Mouse (Mus musculus) regulatory T cell (primary cell): ENCODE data around the gene Xaf1.
"Not testable (repeated sequence)": the region's sequence is repeated elsewhere in the genome, so short reads cannot be mapped to it uniquely, and the experiment has no call there.

Source experiments
- in situ Hi-C: fragments of 300-600 bp; cut with MboI, MseI; formaldehyde crosslinking; loops from one replicate; pipeline ENCODE4 v1.15.1; 2025; ENCODE audit warnings: high pct_unique_total_duplicates

Gene Xaf1

DNA sequence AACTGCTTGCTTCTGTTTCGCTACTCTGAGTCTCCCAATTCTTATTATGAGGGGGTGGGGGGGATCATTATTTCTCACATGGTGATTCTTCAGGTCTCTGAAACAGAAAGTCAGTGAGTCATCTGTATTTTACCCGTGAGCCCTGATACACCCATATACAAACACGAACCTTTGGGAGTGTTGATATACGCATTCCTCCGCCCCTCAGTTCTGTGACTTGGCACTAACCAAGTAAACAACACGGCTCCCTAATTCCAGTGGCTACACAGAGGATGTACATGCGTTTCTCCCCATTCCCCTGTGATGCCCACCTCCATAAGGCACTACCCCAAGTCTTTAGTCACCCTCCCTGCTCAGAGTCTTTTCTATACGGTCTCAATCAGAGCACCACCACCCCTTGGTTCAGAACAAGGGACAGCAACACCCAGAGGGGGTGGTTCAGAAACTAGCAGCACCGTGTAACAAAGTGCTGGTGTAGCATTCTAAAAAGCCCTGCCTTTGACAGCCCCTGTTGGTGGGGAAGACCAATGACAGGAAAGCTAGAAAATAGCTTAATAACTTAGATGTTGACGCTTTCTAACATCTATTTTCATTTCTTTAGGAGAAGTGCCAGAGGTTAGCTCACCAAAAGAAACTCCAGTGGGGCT is 10.0 kb downstream of the Xaf1 start:
- in situ Hi-C loops = no loop called here

DNA sequence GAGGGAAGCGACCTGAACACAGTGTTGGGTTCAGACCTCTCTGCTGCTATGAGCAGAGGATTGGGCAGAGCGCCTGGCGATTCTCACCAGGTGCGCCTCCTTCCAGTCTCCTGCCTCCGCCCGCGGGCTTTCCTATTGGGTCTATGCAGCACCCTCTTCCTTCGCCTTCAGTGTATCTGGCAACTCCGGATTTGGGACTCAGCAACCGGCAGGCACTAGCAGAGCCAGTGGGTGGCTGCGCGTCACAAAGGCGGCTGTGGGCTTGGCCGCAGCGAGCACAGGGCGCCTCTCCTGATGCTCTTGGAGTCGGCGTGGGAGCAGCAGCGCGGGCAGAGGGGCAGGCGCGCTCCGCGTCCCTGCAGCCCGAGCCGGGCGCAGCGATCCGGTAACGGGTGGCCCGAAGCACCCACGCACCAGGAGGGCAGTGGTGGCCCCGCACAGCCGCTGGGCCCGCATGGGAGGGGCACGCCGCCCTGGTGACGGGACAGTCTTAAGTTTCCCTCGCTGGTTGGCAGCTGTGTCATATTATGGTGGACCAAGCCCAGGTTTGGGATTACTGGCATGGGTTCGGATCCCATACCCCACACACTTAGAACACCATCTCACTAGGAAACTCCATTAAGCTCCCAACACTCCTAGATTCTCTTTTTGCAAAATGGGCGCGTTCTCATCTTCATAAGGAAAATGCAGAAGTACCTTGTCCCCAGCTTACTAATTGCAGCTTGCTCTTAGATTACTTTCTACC is 12.9 kb downstream of the Xaf1 start, which contains the start of gene Fbxo39:
Fbxo39 (plus strand) TSS at position 294 of the 745 bp plus-strand sequence.
- in situ Hi-C loops = no loop called here

DNA sequence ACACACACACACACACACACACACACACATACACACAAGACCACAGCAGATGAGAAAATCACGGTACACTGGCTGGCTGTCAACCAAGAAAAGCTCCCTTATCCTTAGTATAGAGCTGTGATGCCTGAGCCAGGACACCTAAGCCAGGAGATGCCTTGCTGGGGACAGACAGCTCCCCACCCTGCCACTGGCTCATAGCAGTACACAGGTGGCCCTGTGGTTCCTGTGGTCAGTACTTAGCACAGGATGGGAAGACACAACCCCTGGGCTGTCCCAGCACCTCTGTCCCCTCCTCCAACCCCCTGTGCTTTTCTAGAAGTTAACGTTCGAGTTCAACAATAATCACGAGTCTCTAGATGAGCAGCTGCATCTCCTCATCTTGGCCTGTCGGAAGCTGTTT is 16.6 kb downstream of the Xaf1 start:
- in situ Hi-C loops = no loop called here

DNA sequence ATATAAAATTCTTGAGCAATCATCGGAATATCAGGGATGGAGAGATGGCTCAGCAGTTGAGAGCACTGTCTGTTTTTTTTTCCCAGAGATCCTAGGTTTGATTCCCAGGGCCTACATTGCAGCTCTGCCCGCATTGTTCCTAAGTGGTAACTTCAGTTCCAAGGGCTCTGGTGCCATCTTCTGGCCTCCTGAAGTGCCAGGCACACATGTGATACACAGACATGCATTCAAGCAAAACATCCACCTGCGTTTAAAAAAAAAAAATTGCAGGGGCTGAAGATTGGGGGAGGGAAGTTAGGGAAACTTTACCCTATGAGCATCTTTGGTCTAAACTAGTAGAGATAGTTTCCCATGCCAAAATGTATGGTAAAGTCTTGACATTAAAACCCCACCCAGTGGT is 23.0 kb downstream of the Xaf1 start:
- in situ Hi-C loops = loop anchor here (5.0 kb wide), 1 partner anchor 267 kb away; no protein-coding TSS in a partner anchor

DNA sequence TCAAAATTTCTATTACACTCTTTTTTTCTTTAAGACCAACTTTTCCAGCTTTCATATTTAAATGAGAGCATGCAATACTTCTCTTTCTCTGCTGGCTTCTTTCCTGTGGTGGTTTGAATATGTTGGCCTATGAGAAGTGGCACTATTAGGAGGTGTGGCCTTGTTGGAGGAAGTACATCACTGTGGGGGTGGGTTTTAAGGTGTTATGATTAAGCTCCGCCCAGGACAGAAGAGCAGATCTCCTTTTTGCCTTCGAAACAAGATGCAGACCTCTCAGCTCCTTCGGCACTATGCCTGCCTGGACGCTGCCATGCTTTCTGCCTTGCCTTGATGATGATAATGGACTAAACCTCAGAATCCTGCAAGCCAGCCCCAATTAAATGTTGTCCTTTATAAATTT is 24.3 kb downstream of the Xaf1 start:
- in situ Hi-C loops = no loop called here

DNA sequence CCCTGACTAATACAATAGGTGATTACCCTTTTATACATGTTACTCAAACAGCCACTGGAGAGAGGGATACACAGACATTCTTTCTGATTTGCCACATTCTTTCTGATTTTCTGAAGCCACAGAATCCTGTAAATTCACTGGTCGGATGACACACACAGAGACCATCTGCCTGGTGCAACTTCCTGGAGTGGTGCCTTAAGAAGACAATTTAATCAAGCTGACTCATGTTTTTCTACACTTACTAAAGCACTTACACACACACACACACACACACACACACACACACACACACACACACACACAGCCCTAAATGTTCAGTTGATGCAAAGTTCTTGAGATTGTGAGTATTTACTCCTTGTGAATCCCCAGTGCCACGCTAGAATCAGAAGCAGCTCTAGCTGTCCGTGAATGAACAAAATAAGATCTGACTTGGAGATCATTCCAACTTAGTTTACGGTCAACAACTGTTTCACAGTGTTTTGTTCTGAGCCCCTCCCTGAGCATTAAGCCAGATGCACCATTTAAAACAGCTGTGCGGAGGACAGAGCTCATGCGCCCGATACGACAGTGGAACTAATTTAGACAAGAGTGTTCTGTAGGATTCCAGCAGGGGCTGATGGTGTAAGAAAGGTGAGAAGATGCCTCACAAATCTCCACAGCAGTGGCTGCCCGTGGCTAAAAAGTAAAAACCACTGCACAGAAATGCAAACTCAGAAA is 31.7 kb downstream of the Xaf1 start:
- in situ Hi-C loops = no loop called here

DNA sequence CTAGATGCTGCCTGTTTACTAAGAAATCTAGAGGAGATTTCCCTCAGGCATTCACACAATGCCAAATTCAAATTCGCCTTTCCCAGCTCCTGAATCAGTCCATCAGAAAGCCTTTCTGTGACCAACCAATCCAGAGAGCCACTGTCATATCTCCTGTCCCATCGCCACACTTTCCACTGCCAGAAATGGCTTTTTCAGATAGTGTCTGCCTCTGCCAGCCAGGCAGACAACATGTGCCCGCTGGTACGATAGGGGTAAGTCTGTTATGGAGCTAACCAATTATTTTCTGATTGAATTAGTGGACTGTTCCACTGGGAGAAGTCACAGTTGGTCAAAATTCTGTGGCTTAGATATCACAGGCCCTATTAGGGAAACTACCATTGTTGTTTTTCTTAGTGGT is 33.2 kb downstream of the Xaf1 start:
- in situ Hi-C loops = no loop called here

DNA sequence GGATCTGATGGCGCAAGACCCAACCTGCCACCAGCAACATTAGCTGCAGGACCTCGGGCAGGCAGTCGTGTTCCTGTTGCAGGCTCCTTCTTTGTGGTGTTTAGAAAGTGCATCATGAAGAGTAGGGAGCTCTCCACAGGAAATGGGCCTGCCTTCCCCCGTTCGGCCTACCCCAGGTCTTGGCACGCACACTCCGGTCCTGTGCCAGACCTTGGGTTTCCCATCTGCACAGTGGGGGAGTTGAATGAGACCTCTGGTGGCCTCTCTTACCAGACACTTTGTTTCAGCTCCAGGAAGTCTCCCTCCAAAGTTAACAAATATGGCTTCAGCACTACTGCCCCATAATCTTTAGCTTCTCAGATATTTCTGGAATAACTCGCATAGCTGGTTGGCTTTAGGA is 35.3 kb downstream of the Xaf1 start:
- in situ Hi-C loops = no loop called here

DNA sequence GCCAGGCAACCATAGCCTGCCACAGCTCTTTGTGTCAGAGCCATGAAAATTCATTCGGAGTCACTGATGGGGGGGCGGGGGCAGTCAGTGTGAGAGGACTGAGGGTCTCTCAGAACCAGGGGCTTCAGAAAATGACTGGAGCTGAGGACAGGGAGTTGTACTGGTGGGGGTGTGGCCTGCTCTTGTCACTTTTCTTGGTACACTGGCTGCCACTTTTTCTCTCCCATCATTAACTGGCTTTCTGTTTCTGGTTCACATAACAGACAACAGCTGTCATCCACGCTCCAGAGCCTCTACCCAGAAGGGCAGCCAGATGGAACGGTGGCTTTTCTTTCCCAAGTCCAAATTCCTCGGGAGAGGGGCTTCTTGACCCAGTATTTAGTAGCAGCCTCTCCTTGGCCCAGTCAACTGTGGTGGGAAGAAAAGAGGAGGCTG is 37.0 kb downstream of the Xaf1 start:
- in situ Hi-C loops = no loop called here

DNA sequence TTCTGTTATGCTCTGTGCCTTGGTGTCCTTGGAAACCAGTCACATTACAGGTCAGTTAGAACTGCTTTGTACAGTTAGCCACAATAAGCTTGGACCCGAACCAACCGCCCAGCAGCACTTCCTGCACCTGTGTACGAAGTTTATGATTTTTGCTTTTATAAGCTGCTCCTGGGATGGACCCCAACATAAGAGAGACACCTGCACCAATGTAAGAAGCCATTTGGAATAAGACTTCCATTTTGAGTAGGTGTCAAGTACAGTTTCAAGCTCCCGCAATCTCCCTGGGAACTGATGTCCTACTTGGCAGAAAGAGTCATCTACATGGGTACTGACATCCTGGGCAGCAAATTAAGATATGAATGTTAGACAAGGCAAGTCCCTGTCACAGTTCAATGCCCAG is 38.3 kb downstream of the Xaf1 start:
- in situ Hi-C loops = no loop called here

DNA sequence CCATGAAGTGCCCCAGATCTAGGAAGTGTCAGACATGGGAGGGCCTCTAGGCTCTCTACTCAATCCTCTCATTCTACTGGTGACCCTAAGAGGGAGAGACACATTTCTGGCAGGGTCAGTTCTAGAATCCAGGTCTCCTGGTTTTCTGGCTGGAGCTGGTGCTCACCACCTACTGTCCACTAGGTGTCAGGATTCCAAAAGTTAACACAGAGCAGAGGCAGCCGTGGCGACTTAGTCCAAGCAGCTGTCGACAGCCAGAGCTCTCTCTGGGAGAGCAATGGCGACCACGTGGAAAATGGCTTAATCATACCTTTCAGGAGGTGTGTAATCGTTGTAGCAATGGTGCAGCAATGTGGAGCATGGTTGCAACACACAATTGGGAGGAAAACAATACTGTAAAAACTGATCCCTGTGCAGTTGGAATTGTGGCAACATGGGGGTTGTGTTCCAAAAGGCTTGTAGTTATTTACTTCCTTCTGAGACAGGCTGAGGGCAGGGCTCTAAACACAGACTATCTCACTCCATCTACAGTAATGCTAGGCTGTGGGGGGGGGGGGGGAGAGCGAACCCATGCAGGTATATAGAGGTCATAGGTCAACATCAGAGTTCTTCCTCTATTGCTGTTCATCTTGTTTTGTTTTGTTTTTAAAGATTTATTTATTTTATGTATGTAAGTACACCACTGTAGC is 41.3 kb downstream of the Xaf1 start:
- in situ Hi-C loops = no loop called here

DNA sequence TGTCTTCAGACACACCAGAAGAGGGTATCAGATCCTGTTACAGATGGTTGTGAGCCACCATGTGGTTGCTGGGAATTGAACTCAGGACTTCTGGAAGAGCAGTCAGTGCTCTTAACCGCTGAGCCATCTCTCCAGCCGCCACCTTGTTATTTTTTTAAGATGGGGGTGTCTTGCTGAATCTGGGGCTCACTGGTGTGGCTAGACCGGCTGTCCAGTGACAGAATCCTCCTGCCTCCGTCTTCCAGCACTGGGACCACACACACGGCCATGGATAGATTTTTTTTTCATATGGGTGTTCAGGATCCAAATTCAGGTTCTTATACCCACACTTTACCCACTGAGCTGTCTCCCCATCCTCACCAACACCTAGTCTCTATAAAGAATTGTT is 41.8 kb downstream of the Xaf1 start:
- in situ Hi-C loops = not testable (repeated sequence)

DNA sequence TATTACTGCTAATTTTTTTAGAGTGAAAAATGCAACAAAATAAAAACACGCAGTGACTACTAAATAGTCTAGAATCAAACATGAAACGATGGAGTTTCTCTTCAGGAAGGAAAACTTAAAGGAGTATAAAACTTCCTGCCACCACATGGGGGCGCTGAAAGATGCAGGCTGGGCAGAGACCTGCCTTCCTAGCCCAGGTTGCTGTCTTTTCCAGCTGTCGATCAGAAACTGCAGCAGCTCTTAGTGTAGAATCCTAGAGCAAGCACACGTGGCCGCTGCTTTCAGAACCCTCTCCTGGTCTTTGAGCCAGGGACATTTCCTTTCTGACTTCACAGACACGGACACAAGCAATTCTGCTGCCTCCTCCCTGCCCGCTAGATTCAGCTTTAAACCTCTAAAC is 42.5 kb downstream of the Xaf1 start:
- in situ Hi-C loops = no loop called here

DNA sequence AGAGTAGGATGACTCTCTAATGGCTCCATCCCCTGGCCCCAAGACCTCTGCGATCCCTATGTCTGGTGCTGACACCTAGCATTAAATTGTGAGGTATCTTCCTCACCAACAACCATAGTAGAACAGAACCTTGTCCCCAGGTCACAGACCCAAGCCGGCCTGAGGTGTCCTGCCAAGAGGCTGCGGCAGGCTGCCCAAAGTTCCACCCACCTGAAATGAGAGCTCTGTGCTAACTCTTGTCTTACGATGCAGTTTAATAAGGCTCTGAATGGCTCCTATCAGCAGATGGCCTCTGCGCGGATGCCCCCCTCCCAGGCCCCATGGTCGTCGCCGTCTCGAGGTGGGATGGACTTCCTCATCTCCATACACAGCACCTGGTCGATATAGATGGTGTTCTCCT is 43.1 kb downstream of the Xaf1 start:
- in situ Hi-C loops = no loop called here

DNA sequence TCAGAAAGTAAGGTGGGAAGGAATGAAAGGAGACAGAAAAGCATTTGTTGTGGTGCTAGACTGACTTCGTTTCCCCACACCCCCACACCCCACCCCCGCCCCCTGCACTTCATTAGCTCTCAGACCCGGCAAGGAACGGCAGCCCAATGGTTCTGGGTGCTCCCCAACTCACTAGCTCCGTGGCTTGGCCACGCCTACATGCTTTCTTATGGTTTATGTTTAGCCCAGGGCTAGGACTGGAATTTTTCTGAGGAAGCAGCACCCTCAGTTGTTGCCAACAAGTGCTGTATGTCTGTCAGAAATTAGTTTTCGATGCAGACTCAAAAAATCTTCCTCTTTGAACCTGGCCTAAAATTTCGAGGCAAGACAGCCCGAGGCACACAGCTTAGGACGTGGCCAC is 47.1 kb downstream of the Xaf1 start:
- in situ Hi-C loops = loop anchor here (5.0 kb wide), 1 partner anchor 101 kb away; no protein-coding TSS in a partner anchor

DNA sequence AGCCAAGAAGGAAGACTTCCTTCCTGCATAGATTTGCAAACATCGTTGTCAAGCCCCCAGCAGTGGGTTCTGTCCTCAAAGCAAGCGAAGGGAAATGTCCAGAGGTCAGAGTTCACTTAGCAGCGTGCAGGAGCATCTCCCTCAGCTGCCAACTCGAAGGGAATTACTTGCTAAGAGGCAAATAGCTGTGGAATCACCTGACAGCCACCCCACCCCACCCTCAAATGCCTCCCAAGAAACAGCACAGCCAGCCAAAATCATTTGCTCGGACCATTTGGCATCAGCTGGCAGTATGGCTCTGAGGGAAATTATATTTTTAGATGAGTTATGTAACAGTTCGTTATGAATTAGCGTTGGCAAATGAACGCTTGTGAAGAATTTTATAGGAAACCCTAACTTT is 47.6 kb downstream of the Xaf1 start:
- in situ Hi-C loops = loop anchor here (5.0 kb wide), 1 partner anchor 102 kb away; no protein-coding TSS in a partner anchor

DNA sequence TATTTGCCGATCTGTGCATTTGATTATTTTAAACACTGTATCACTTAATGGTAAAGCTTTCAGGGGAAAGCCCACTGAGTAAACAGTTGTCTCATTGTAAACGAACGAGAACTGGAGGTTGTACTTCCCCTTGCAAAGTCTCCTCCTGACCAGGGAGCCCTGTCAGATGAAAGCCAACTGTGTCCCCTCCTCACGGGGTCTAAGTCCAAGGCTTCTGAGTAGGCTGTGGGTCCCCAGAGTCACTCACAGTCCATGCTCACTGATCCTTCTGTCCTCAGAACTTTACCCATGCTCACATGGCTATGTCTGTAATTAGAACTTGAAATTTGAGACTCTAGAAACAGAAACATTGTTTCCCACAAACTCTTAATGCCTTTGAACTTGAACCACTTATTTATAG is 48.2 kb downstream of the Xaf1 start:
- in situ Hi-C loops = loop anchor here (5.0 kb wide), 1 partner anchor 102 kb away; no protein-coding TSS in a partner anchor

DNA sequence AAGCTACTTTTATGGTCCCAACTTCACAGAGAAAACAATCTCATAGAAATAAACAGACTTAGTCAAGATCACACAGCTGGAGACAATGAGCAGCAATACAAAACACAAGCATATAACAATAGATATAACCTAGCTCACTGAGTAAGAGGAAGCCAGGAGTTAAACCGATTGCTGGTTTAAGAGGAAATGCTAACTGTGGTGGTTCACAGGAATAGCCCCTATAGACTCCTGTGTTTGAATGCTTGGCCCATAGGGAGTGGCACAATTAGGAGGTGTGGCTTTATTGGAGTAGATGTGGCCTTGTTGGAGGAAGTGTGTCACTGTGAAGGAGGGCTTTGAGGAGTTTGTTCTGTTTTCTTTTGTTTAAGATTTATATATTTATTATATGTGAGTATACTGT is 50.8 kb downstream of the Xaf1 start:
- in situ Hi-C loops = no loop called here

DNA sequence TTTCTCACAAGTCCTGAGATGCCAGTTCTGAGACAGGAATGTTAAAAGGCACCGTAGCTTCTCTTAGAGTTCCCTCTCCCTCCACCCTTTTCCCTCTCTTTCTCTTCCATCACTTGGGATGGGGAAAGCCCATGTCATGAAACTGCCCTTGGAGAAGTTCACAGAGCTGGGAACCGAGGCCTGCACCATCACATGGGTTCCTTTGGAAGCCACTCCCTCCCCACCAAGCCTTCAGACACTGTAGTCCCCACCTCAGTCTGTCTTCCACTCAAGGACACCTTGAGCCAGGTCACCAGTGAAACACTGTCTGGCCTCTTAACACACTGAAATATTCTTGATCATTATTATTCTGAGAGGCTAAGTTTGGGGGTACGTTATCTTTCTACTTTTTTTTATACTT is 51.8 kb downstream of the Xaf1 start:
- in situ Hi-C loops = no loop called here

DNA sequence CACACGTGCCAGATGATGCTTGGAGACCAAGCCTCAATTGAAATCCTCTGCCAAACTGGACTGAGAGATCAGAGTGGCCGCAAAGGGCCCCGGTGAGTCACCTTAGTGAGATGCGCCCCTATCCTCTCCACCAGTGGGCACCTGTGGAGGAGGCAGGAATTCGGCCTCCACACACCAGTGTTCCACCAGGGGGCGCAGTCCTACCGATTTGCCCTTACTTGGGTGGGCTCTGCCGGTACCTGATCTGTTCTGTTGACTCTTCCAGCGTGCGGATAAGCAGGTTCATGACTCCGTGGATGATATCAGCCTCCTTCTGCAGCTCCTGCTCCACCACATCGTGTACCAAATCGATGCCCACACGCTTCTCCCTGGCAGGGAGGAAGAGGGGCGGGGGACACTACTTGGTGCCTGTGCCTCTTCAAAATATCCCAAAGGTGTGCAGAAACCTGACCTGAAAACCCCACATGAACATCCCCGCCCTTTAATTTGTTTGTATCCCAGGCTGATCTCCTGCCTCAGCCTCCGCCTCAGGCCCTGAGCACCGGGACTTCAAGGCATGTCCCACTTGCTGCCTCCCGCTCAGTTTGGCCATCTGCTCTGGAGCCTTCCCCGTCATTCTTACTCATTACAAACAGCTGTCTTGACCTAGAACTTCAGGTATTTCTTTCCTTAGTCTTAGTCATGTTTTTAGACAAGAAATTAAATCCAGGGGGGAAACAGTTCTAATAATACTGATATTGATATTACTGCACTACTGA is 53.7 kb downstream of the Xaf1 start:
- in situ Hi-C loops = no loop called here
